Mouse (Mus musculus) kidney, postnatal 14 days (tissue): ENCODE data around the gene Atg16l2.
A peak's percentile ranks its signal among the peaks of the same experiment; 100 is the strongest.

Experiments used
- DNase-seq: peaks from one replicate; pipeline ENCODE4 v3.0.0; 2022; ENCODE audit warnings: mixed read lengths

Gene Atg16l2

GRCm38 (mm10) chr7:101301881-101302456, at the start of gene Atg16l2:
Atg16l2 (minus strand) TSS chr7:101302251.
- peak; percentile 95 for DNase-seq

- DNase-seq, result no peak
These were observed 47.8 kb upstream of the Atg16l2 start for GRCm38 (mm10) chr7:101349861-101350260.

- DNase-seq, result peak; percentile 41
These were observed 46.3 kb upstream of the Atg16l2 start for GRCm38 (mm10) chr7:101348312-101348711.

- DNase-seq, result peak; percentile 79
These were observed 45.8 kb upstream of the Atg16l2 start, which contains the start of gene Arap1 for GRCm38 (mm10) chr7:101347767-101348270. Arap1 (plus strand) TSS chr7:101348067.

GRCm38 (mm10) chr7:101346991-101347390, 44.9 kb upstream of the Atg16l2 start:
- DNase-seq, result no peak

GRCm38 (mm10) chr7:101344892-101345291, 42.8 kb upstream of the Atg16l2 start:
- no peak for DNase-seq

- no peak for DNase-seq
These were observed 41.1 kb upstream of the Atg16l2 start for GRCm38 (mm10) chr7:101343135-101343534.

GRCm38 (mm10) chr7:101341405-101341804, 39.4 kb upstream of the Atg16l2 start:
- no peak for DNase-seq

- DNase-seq, result no peak
These were observed 35.4 kb upstream of the Atg16l2 start for GRCm38 (mm10) chr7:101337401-101337800.

- DNase-seq, result no peak
These were observed 34.6 kb upstream of the Atg16l2 start for GRCm38 (mm10) chr7:101336686-101337085.

- no peak for DNase-seq
These were observed 33.2 kb upstream of the Atg16l2 start for GRCm38 (mm10) chr7:101335228-101335627.

- no peak for DNase-seq
These were observed 30.2 kb upstream of the Atg16l2 start for GRCm38 (mm10) chr7:101332045-101332831.

GRCm38 (mm10) chr7:101330841-101331173, 28.8 kb upstream of the Atg16l2 start:
- no peak for DNase-seq

GRCm38 (mm10) chr7:101330074-101330840, 28.2 kb upstream of the Atg16l2 start:
- no peak for DNase-seq

- DNase-seq, result no peak
These were observed 27.6 kb upstream of the Atg16l2 start for GRCm38 (mm10) chr7:101329606-101330005.

- DNase-seq, result no peak
These were observed 26.6 kb upstream of the Atg16l2 start for GRCm38 (mm10) chr7:101328621-101329158.

GRCm38 (mm10) chr7:101327786-101328185, 25.7 kb upstream of the Atg16l2 start:
- no peak for DNase-seq

GRCm38 (mm10) chr7:101327263-101327662, 25.2 kb upstream of the Atg16l2 start:
- peak; percentile 33 for DNase-seq

- DNase-seq, result peak; percentile 50
These were observed 24.0 kb upstream of the Atg16l2 start for GRCm38 (mm10) chr7:101326006-101326405.

- no peak for DNase-seq
These were observed 22.3 kb upstream of the Atg16l2 start for GRCm38 (mm10) chr7:101324142-101324962.

GRCm38 (mm10) chr7:101323141-101323594, 21.1 kb upstream of the Atg16l2 start:
- DNase-seq, result peak; percentile 66

- peak; percentile 76 for DNase-seq
These were observed 19.3 kb upstream of the Atg16l2 start for GRCm38 (mm10) chr7:101321218-101321827.
